Mouse (Mus musculus): ENCODE data around the gene Pgm2l1.

GRCm38 (mm10) chr7:100288622-100289021 is 61.4 kb downstream of the Pgm2l1 start:
- TF ChIP-seq CTCF (IDR thresholded peaks at IDR 0.05 in 2 of 3, conservative IDR thresholded peaks at IDR 0.05 in 1 of 3; ENCODE audit: control insufficient read depth in 1 of 3, insufficient read depth in 1 of 3, low read depth in 2 of 3, low read length in 3 of 3, poor library complexity in 1 of 3, severe bottlenecking in 1 of 3) (no peak), RAD21 (IDR thresholded peaks at IDR 0.05; ENCODE audit: low read depth, low read length) (no peak)

All from MEL (cell line).